Mouse (Mus musculus) limb, embryonic 13.5 days (tissue): Measurements from ENCODE around the gene Mboat1. TPM values are rescaled to one million over a fixed set of nuclear protein-coding genes. Genes with fewer than 3 reads are reported as not detected.

Experiments
- ATAC-seq: fragments of 200-750 bp; cut with Nextera tagmentation; 2 replicates; pipeline ENCODE4 v1.8.0; 2017; ENCODE audit warnings: low read depth, moderate number of reproducible peaks, moderate TSS enrichment; ENCODE audit not compliant: low FRiP score
- H3K27ac ChIP-seq: fragments of 300-500 bp; sonication (generic); 2 replicates; pipeline ENCODE4 v1.5.1; 2015; ENCODE audit warnings: inconsistent platforms, mild to moderate bottlenecking, moderate library complexity
- H3K27me3 ChIP-seq: fragments of 300-500 bp; sonication (generic); 2 replicates; pipeline ENCODE4 v1.6.1; 2015; ENCODE audit warnings: mild to moderate bottlenecking, inconsistent platforms
- H3K36me3 ChIP-seq: fragments of 300-500 bp; sonication (generic); 2 replicates; pipeline ENCODE4 v1.6.1; 2015; ENCODE audit warnings: inconsistent platforms, mild to moderate bottlenecking, moderate library complexity
- H3K4me1 ChIP-seq: fragments of 300-500 bp; sonication (generic); 2 replicates; pipeline ENCODE4 v1.6.1; 2015; ENCODE audit warnings: inconsistent platforms
- H3K4me2 ChIP-seq: fragments of 300-500 bp; sonication (generic); replicated peaks from 2 replicates; pipeline ENCODE4 v1.6.1; 2015; ENCODE audit warnings: inconsistent platforms, mild to moderate bottlenecking, moderate library complexity
- H3K4me3 ChIP-seq: fragments of 300-500 bp; sonication (generic); 2 replicates; pipeline ENCODE4 v1.5.1; 2015; ENCODE audit warnings: moderate library complexity, mild to moderate bottlenecking, inconsistent platforms
- H3K9ac ChIP-seq: fragments of 300-500 bp; sonication (generic); 2 replicates; pipeline ENCODE4 v1.6.1; 2015; ENCODE audit warnings: mild to moderate bottlenecking, inconsistent platforms
- H3K9me3 ChIP-seq: fragments of 300-500 bp; sonication (generic); 2 replicates; pipeline ENCODE4 v1.6.1; 2016; ENCODE audit warnings: inconsistent platforms
- WGBS: fragments of 180-500 bp; shearing (Covaris S2); methylation state at CpG from one replicate; pipeline ENCODE4 v1.1.7; 2015; 5-methylcytosine and 5-hydroxymethylcytosine counted together
- polyA plus RNA-seq: library from polyadenylated mRNA; unstranded; fragments of >200 nt; fragmentation: Nextera tagmentation; extraction: Ambion mirVana; gene quantifications from 2 replicates; pipeline ENCODE4 v1.2.1, GENCODE M21; 2015

Gene Mboat1
- polyA plus RNA-seq, 1 experiment from 2014 or later, result 8.5 TPM

- ATAC-seq, result no peak
Observed at GRCm38 (mm10) chr13:30154264-30154663, 18.0 kb downstream of the Mboat1 start.

GRCm38 (mm10) chr13:30159626-30160025 lies 23.3 kb downstream of the Mboat1 start:
- WGBS, result 52% methylated on average over 4 of the region's 4 CpGs
- Histone ChIP-seq H3K4me3 (no peak overlapping the region), H3K27me3 (no peaks in the 10 kb centered on the region), H3K9me3 (peaks cover 7% of the 10 kb centered on the region; the same call in 1 of the 2 replicates), H3K4me2 (no peak overlapping the region), H3K4me1 (no peaks in the 10 kb centered on the region), H3K36me3 (no peaks in the 10 kb centered on the region), H3K9ac (no peak overlapping the region), H3K27ac (0 out of 2 replicates have a peak overlapping the region, but pooled peaks have one; percentile 23)
- ATAC-seq, result no peak

More at GRCm38 (mm10) chr13:30154264-30154663, 18.0 kb downstream of the Mboat1 start:
- Histone ChIP-seq H3K4me3 (no peak overlapping the region), H3K36me3 (no peaks in the 10 kb centered on the region), H3K4me2 (no peak overlapping the region), H3K27ac (no peak overlapping the region), H3K9ac (no peak overlapping the region), H3K4me1 (no peaks in the 10 kb centered on the region), H3K27me3 (no peaks in the 10 kb centered on the region), H3K9me3 (no peaks in the 10 kb centered on the region)
- WGBS, result 85% methylated on average over 4 of the region's 4 CpGs

GRCm38 (mm10) chr13:30163521-30163920 lies 27.2 kb downstream of the Mboat1 start:
- no peak overlapping the region for H3K4me3 ChIP-seq
- no peak overlapping the region for H3K9ac ChIP-seq
- no peaks in the 10 kb centered on the region for H3K36me3 ChIP-seq
- no peak overlapping the region for H3K4me2 ChIP-seq
- H3K9me3 ChIP-seq, result peaks cover 7% of the 10 kb centered on the region; the same call in 1 of the 2 replicates
- H3K27me3 ChIP-seq, result no peaks in the 10 kb centered on the region
- WGBS, result 96% methylated on average over 2 of the region's 2 CpGs
- H3K27ac ChIP-seq, result no peak overlapping the region
- no peak for ATAC-seq
- no peaks in the 10 kb centered on the region; the same call in 1 of the 2 replicates for H3K4me1 ChIP-seq

GRCm38 (mm10) chr13:30166138-30167090 lies 30.1 kb downstream of the Mboat1 start:
- H3K9me3 ChIP-seq, result peaks cover 7% of the 10 kb centered on the region; the same call in 1 of the 2 replicates
- no peak for ATAC-seq
- no peak overlapping the region for H3K4me3 ChIP-seq
- 59% methylated on average over 13 of the region's 14 CpGs for WGBS
- H3K4me2 ChIP-seq, result no peak overlapping the region
- H3K9ac ChIP-seq, result no peak overlapping the region
- H3K27ac ChIP-seq, result no peak overlapping the region
- no peaks in the 10 kb centered on the region for H3K27me3 ChIP-seq
- H3K36me3 ChIP-seq, result no peaks in the 10 kb centered on the region
- H3K4me1 ChIP-seq, result no peaks in the 10 kb centered on the region; the same call in 1 of the 2 replicates

- no peaks in the 10 kb centered on the region for H3K36me3 ChIP-seq
- no peaks in the 10 kb centered on the region; the same call in 1 of the 2 replicates for H3K4me1 ChIP-seq
- no peak overlapping the region for H3K4me3 ChIP-seq
- no peak overlapping the region for H3K4me2 ChIP-seq
- no peak for ATAC-seq
- H3K27ac ChIP-seq, result no peak overlapping the region
- no peak overlapping the region for H3K9ac ChIP-seq
- no peaks in the 10 kb centered on the region for H3K27me3 ChIP-seq
- 58% methylated on average over 4 of the region's 4 CpGs for WGBS
- peaks cover 5% of the 10 kb centered on the region; the same call in 1 of the 2 replicates for H3K9me3 ChIP-seq
Observed at GRCm38 (mm10) chr13:30167499-30167898, 31.2 kb downstream of the Mboat1 start.

- no peak overlapping the region for H3K27ac ChIP-seq
- no peaks in the 10 kb centered on the region for H3K9me3 ChIP-seq
- H3K4me2 ChIP-seq, result no peak overlapping the region
- 86% methylated on average over 4 of the region's 4 CpGs for WGBS
- H3K4me3 ChIP-seq, result no peak overlapping the region
- H3K4me1 ChIP-seq, result no peaks in the 10 kb centered on the region; the same call in 1 of the 2 replicates
- no peak for ATAC-seq
- no peaks in the 10 kb centered on the region for H3K36me3 ChIP-seq
- no peak overlapping the region for H3K9ac ChIP-seq
- no peaks in the 10 kb centered on the region for H3K27me3 ChIP-seq
Observed at GRCm38 (mm10) chr13:30168803-30169202, 32.5 kb downstream of the Mboat1 start.

GRCm38 (mm10) chr13:30170061-30170460 lies 33.8 kb downstream of the Mboat1 start:
- Histone ChIP-seq H3K9ac (no peak overlapping the region), H3K27ac (no peak overlapping the region), H3K4me3 (no peak overlapping the region), H3K27me3 (no peaks in the 10 kb centered on the region), H3K36me3 (no peaks in the 10 kb centered on the region), H3K4me2 (no peak overlapping the region), H3K4me1 (no peaks in the 10 kb centered on the region; the same call in 1 of the 2 replicates), H3K9me3 (no peaks in the 10 kb centered on the region)
- WGBS, result 89% methylated on average over 6 of the region's 6 CpGs
- no peak for ATAC-seq

GRCm38 (mm10) chr13:30174586-30174985 lies 38.3 kb downstream of the Mboat1 start:
- H3K27ac ChIP-seq, result no peak overlapping the region
- no peaks in the 10 kb centered on the region for H3K9me3 ChIP-seq
- no peak overlapping the region for H3K4me2 ChIP-seq
- no peaks in the 10 kb centered on the region for H3K36me3 ChIP-seq
- ATAC-seq, result no peak
- H3K4me1 ChIP-seq, result no peaks in the 10 kb centered on the region
- no peaks in the 10 kb centered on the region for H3K27me3 ChIP-seq
- no peak overlapping the region for H3K4me3 ChIP-seq
- no peak overlapping the region for H3K9ac ChIP-seq
- 83% methylated on average over 4 of the region's 4 CpGs for WGBS

- Histone ChIP-seq H3K9ac (no peak overlapping the region), H3K36me3 (no peaks in the 10 kb centered on the region), H3K4me3 (no peak overlapping the region), H3K27me3 (no peaks in the 10 kb centered on the region), H3K4me1 (no peaks in the 10 kb centered on the region), H3K9me3 (no peaks in the 10 kb centered on the region), H3K27ac (no peak overlapping the region), H3K4me2 (no peak overlapping the region)
- WGBS, result 74% methylated on average over 6 of the region's 6 CpGs
- no peak for ATAC-seq
Observed at GRCm38 (mm10) chr13:30177356-30177755, 41.1 kb downstream of the Mboat1 start.

GRCm38 (mm10) chr13:30185549-30185948 lies 49.3 kb downstream of the Mboat1 start:
- Histone ChIP-seq H3K36me3 (no peaks in the 10 kb centered on the region), H3K27ac (no peak overlapping the region), H3K4me3 (no peak overlapping the region), H3K4me1 (peaks cover 18% of the 10 kb centered on the region), H3K27me3 (no peaks in the 10 kb centered on the region), H3K9ac (no peak overlapping the region), H3K4me2 (no peak overlapping the region), H3K9me3 (no peaks in the 10 kb centered on the region)
- no peak for ATAC-seq
- WGBS, result 49% methylated on average over 6 of the region's 6 CpGs

- no peak for ATAC-seq
- H3K9ac ChIP-seq, result no peak overlapping the region
- H3K4me2 ChIP-seq, result no peak overlapping the region
- H3K36me3 ChIP-seq, result no peaks in the 10 kb centered on the region
- peaks cover 18% of the 10 kb centered on the region for H3K4me1 ChIP-seq
- H3K9me3 ChIP-seq, result no peaks in the 10 kb centered on the region
- WGBS, result 47% methylated on average over 6 of the region's 6 CpGs
- peak overlapping the region; percentile 22; the same call in 1 of the 2 replicates for H3K27ac ChIP-seq
- no peaks in the 10 kb centered on the region for H3K27me3 ChIP-seq
- no peak overlapping the region for H3K4me3 ChIP-seq
Observed at GRCm38 (mm10) chr13:30185959-30186358, 49.7 kb downstream of the Mboat1 start.

- no peaks in the 10 kb centered on the region for H3K36me3 ChIP-seq
- H3K9me3 ChIP-seq, result no peaks in the 10 kb centered on the region
- ATAC-seq, result peak; percentile 92
- H3K4me2 ChIP-seq, result 0 out of 2 replicates have a peak overlapping the region, but pooled peaks have one; percentile 25
- no peak overlapping the region for H3K9ac ChIP-seq
- 40% methylated on average over 8 of the region's 8 CpGs for WGBS
- no peak overlapping the region for H3K4me3 ChIP-seq
- H3K27ac ChIP-seq, result peak overlapping the region; percentile 22; the same call in 1 of the 2 replicates
- peaks cover 18% of the 10 kb centered on the region for H3K4me1 ChIP-seq
- H3K27me3 ChIP-seq, result no peaks in the 10 kb centered on the region
Observed at GRCm38 (mm10) chr13:30186456-30186855, 50.2 kb downstream of the Mboat1 start.
